ENCODE assay signal across 35 mouse cellular contexts in the genomic region with DNA sequence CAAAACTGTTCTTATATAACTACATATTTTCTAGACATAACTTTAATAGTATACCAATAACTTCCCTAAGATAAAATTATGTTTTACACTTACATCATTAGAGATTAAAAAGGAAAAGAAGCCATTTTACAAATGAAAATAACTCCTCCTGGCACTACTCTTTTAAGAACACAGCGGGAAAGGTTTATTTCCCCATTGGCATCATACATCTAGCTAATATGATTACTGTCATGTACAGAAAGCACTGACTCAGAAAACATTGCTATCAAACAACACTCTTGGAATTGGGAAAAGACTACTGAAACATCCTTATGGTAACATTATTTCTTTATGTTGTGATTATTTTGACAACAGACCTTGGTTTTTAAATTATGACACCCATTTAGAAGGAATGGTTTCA.
"Had no signal": no experiment of that assay in that cellular context is flagged by ENCODE, and none has a peak within 500 bp of the region (broad histone marks: within the 10 kb centered on the region; RNA-seq: fewer than 3 reads in every experiment).

No protein-coding gene starts in this region.

- H3K36me3 ChIP-seq: intestine, embryonic 15.5 days had no signal

- H3K9me3 ChIP-seq: heart, embryonic 10.5 days; heart, embryonic 12.5 days; heart, embryonic 13.5 days; heart, embryonic 15.5 days; hindbrain, embryonic 10.5 days; hindbrain, embryonic 12.5 days; hindbrain, embryonic 13.5 days; hindbrain, embryonic 15.5 days; intestine, embryonic 15.5 days; kidney, embryonic 15.5 days had no signal

- H3K27me3 ChIP-seq: heart, embryonic 12.5 days; heart, embryonic 13.5 days; heart, embryonic 15.5 days; hindbrain, embryonic 12.5 days; hindbrain, embryonic 13.5 days; hindbrain, embryonic 15.5 days; intestine, embryonic 15.5 days; kidney, embryonic 15.5 days had no signal

- DNase-seq: heart, adult 18-20 months; heart, adult 2 months; heart, postnatal 10 days; heart, postnatal 14 days; heart, postnatal 36 days; heart, postnatal 4 days; kidney, adult 11 months; kidney, adult 18-20 months; kidney, adult 2 months; kidney, adult 8-10 months; kidney, adult 9 months; kidney, postnatal 10 days; kidney, postnatal 14 days; kidney, postnatal 25 days; kidney, postnatal 36 days; kidney, postnatal 4 days; layer of hippocampus, adult 9-11 months; layer of hippocampus, postnatal 36 days had no signal

- H3K27ac ChIP-seq: heart, adult 2 months; heart, embryonic 10.5 days; heart, embryonic 13.5 days; heart, embryonic 15.5 days; hindbrain, embryonic 10.5 days; hindbrain, embryonic 12.5 days; hindbrain, embryonic 14.5 days; hindbrain, embryonic 15.5 days; intestine, embryonic 15.5 days; kidney, embryonic 15.5 days; kidney, postnatal 0 days; layer of hippocampus, adult 2 months had no signal

- ATAC-seq: inflammation-experienced regulatory T-cells, adult 6 months; intestine, embryonic 15.5 days; intestine, embryonic 16.5 days; intestine, postnatal 0 days had no signal

- H3K9ac ChIP-seq: heart, embryonic 12.5 days; heart, embryonic 13.5 days; heart, embryonic 15.5 days; hindbrain, embryonic 12.5 days; hindbrain, embryonic 13.5 days; hindbrain, embryonic 14.5 days; hindbrain, embryonic 15.5 days; intestine, embryonic 15.5 days; kidney, embryonic 15.5 days had no signal

- H3K4me3 ChIP-seq: heart, adult 2 months; heart, embryonic 10.5 days; heart, embryonic 12.5 days; heart, embryonic 13.5 days; heart, embryonic 15.5 days; hindbrain, embryonic 10.5 days; hindbrain, embryonic 12.5 days; hindbrain, embryonic 13.5 days; hindbrain, embryonic 15.5 days; intestine, embryonic 15.5 days; kidney, embryonic 15.5 days; layer of hippocampus, adult 2 months had no signal

- H3K4me2 ChIP-seq: heart, embryonic 11.5 days; heart, embryonic 12.5 days; heart, embryonic 13.5 days; heart, embryonic 15.5 days; hindbrain, embryonic 12.5 days; hindbrain, embryonic 13.5 days; hindbrain, embryonic 14.5 days; hindbrain, embryonic 15.5 days; intestine, embryonic 15.5 days; kidney, embryonic 15.5 days had no signal

- H3K4me1 ChIP-seq: heart, embryonic 10.5 days; heart, embryonic 12.5 days; heart, embryonic 13.5 days; heart, embryonic 15.5 days; hindbrain, embryonic 10.5 days; hindbrain, embryonic 12.5 days; hindbrain, embryonic 15.5 days; intestine, embryonic 15.5 days; kidney, embryonic 15.5 days had no signal
